Mouse (Mus musculus) kidney, embryonic 14.5 days (tissue): Measurements from ENCODE around the gene Ube2s. TPM values are rescaled to one million over a fixed set of nuclear protein-coding genes. Genes with fewer than 3 reads are reported as not detected.
"Not testable (repeated sequence)": the region's sequence is repeated elsewhere in the genome, so short reads cannot be mapped to it uniquely, and the experiment has no call there.

Experiments used
- ATAC-seq: fragments of 200-750 bp; cut with Nextera tagmentation; 2 replicates; pipeline ENCODE4 v1.8.0; 2017; ENCODE audit warnings: moderate number of reproducible peaks, mild to moderate bottlenecking, moderate TSS enrichment, moderate library complexity; ENCODE audit not compliant: low FRiP score, low TSS enrichment
- H3K27ac ChIP-seq: fragments of 300-500 bp; sonication (generic); 2 replicates; pipeline ENCODE4 v1.5.1; 2014; ENCODE audit warnings: low read depth, mild to moderate bottlenecking, low read length, moderate library complexity, mixed read lengths
- H3K27me3 ChIP-seq: fragments of 300-500 bp; sonication (generic); 2 replicates; pipeline ENCODE4 v1.6.1; 2014; ENCODE audit warnings: mild to moderate bottlenecking, low read length; ENCODE audit not compliant: control insufficient read depth, insufficient read depth
- H3K36me3 ChIP-seq: fragments of 300-500 bp; sonication (generic); 2 replicates; pipeline ENCODE4 v1.6.1; 2014; ENCODE audit warnings: low read length, mixed read lengths; ENCODE audit not compliant: control insufficient read depth, insufficient read depth
- H3K4me1 ChIP-seq: fragments of 300-500 bp; sonication (generic); 2 replicates; pipeline ENCODE4 v1.6.1; 2014; ENCODE audit warnings: low read length, mixed read lengths; ENCODE audit not compliant: control insufficient read depth, insufficient read depth
- H3K4me2 ChIP-seq: fragments of 300-500 bp; sonication (generic); replicated peaks from 2 replicates; pipeline ENCODE4 v1.6.1; 2014; ENCODE audit warnings: low read depth, mild to moderate bottlenecking, low read length
- H3K4me3 ChIP-seq: fragments of 300-500 bp; sonication (generic); 2 replicates; pipeline ENCODE4 v1.5.1; 2014; ENCODE audit warnings: mild to moderate bottlenecking, low read length
- H3K9ac ChIP-seq: fragments of 300-500 bp; sonication (generic); 2 replicates; pipeline ENCODE4 v1.6.1; 2014; ENCODE audit warnings: low read depth, mild to moderate bottlenecking, low read length, moderate library complexity
- H3K9me3 ChIP-seq: fragments of 300-500 bp; sonication (generic); 2 replicates; pipeline ENCODE4 v1.6.1; 2016; ENCODE audit warnings: low read length; ENCODE audit not compliant: control insufficient read depth
- WGBS: fragments of 180-500 bp; shearing (Covaris S2); extraction: QIAGEN DNeasy Blood & Tissue Kit; methylation state at CpG from one replicate; pipeline ENCODE4 v1.1.7; 2014; 5-methylcytosine and 5-hydroxymethylcytosine counted together
- polyA plus RNA-seq: library from polyadenylated mRNA; unstranded; fragments of >200 nt; fragmentation: Nextera tagmentation; extraction: Ambion mirVana; gene quantifications from 2 replicates; pipeline ENCODE4 v1.2.1, GENCODE M21; 2014

The Ube2s gene
- polyA plus RNA-seq, 1 experiment from 2014 or later: 465 TPM

DNA sequence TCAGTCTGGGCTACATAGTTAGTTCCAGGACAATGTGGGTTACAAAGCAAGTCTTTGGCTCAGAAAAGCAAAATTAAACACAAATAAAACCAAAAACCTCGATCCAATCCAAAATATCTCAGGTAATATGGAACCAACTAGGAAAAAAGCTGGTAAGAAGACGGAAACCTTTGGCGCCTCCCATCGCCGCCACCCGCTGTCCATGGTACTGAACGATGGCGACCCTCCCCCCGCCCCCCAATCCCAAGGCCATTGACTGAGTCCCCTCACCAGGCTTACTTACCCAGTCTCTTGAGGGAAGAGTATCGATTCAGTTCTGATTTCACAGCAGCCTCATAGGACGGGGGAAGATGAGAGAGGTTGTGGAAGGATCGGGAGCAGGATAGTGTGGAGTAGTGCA is 18.1 kb upstream of the Ube2s start:
- 7% methylated on average over 12 of the region's 12 CpGs for WGBS
- Histone ChIP-seq H3K4me2 (no peak overlapping the region), H3K9me3 (no peaks in the 10 kb centered on the region), H3K27ac (no peak overlapping the region), H3K4me3 (no peak overlapping the region), H3K36me3 (no peaks in the 10 kb centered on the region), H3K4me1 (no peaks in the 10 kb centered on the region), H3K9ac (no peak overlapping the region), H3K27me3 (peaks cover 24% of the 10 kb centered on the region)
- ATAC-seq: no peak

DNA sequence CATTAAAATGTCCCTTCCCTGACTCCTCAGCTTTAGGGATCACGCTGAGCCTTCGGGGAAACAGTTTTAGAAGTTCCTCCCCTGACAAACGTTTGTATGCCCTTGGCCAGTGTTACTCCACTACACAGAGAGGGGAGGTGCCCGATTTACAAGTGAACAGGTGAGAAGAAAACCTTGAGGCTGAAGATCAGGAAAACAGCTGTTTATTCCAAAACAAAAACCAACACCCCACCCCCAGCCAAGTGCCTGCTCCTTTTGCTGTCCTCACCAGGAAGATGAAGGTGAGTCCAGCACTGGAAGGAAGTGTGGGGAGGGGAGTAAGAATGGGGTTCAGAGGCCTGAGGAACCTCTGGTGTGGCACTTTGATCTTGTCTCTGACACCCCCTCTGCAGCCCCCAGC is 13.0 kb upstream of the Ube2s start:
- Histone ChIP-seq H3K27me3 (peaks cover 4% of the 10 kb centered on the region; the same call in 1 of the 2 replicates), H3K36me3 (no peaks in the 10 kb centered on the region), H3K9ac (no peak overlapping the region), H3K9me3 (no peaks in the 10 kb centered on the region), H3K4me3 (no peak overlapping the region), H3K27ac (no peak overlapping the region), H3K4me2 (no peak overlapping the region), H3K4me1 (no peaks in the 10 kb centered on the region)
- no peak for ATAC-seq
- 46% methylated on average over 4 of the region's 4 CpGs for WGBS

DNA sequence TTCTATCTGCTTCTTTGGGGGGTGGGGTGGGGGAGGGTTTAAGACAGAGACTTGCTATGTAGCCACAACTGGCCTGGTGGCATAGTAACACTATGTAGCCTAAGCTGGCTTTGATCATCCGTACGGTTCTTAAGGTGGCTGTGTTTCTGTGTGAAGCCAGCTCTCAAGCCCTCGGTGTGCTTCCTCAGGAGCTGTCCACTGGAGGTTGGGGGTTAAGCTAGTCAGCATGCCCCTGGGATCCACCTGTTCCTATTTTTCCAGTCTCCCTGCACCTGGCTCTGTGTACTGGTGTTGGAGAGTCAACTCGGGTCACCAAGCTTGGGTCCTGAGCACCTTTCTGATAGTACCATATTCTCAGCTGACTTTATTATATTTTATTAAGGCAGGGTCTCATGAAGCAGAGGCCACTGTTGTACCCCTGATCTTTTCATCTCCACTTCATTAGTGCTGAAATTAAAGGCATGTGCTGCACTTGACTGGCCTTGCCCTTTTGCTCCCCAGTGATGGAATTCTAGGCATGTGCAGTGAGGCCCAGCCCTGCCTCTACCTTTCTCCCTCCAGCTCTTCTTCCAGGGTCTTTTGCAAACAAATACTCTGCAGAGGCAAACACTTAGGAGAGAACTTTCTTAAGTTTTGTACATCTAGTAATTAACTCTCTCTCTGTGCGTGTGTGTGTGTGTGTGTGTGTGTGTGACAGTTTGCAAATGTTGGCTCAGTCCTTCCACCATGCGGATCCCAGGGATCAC is 9.9 kb upstream of the Ube2s start:
- 58% methylated on average over 6 of the region's 6 CpGs for WGBS
- Histone ChIP-seq H3K9me3 (no peaks in the 10 kb centered on the region), H3K27me3 (no peaks in the 10 kb centered on the region), H3K4me1 (no peaks in the 10 kb centered on the region), H3K9ac (no peak overlapping the region), H3K4me2 (no peak overlapping the region), H3K36me3 (no peaks in the 10 kb centered on the region), H3K4me3 (no peak overlapping the region), H3K27ac (peak overlapping the region; percentile 62)
- ATAC-seq: no peak

DNA sequence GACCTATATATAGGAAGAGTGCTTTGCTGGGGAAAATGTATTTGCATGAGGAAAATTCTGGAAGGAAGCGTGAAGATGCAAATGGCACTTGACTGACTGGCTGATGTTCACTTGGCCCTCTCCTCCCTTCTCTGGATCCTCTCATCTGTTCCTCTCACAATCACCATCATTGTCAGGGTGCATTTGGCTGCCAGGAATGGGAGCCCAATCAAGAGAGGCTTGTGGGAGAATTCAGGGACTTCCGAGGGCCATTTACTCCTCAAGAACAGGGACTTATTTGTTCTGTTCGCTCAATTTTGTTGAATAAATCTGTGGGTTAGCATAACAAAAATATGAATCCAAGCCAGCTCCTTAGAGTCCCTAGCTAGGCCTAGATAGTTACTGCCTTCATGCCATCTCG is 9.3 kb upstream of the Ube2s start:
- Histone ChIP-seq H3K4me3 (no peak overlapping the region), H3K4me1 (no peaks in the 10 kb centered on the region), H3K9me3 (no peaks in the 10 kb centered on the region), H3K9ac (no peak overlapping the region), H3K4me2 (no peak overlapping the region), H3K27me3 (no peaks in the 10 kb centered on the region), H3K27ac (0 out of 2 replicates have a peak overlapping the region, but pooled peaks have one; percentile 42), H3K36me3 (no peaks in the 10 kb centered on the region)
- no peak for ATAC-seq
- 78% methylated on average over 4 of the region's 4 CpGs for WGBS

DNA sequence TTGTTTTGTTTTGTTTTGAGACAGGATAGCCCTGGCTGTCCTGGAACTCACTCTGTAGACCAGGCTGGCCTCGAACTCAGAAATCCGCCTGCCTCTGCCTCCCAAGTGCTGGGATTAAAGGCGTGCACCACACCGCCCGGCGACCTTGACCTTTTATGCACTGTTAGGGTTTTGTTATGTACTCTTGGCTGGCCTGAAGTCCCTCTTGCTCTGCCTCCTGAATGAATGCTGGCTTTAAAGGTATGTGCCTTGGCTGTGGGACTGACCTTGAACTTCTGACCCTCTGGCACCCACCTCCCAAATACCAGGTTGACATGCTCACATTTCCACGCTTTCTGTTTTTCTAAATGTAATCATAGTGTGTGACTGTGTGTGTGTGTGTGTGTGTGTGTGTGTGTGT is 8.5 kb upstream of the Ube2s start:
- not testable (repeated sequence) for H3K27ac ChIP-seq, H3K9ac ChIP-seq, H3K27me3 ChIP-seq, H3K36me3 ChIP-seq, ATAC-seq, H3K4me1 ChIP-seq, H3K9me3 ChIP-seq, H3K4me3 ChIP-seq, H3K4me2 ChIP-seq
- WGBS: 89% methylated on average over 7 of the region's 7 CpGs

DNA sequence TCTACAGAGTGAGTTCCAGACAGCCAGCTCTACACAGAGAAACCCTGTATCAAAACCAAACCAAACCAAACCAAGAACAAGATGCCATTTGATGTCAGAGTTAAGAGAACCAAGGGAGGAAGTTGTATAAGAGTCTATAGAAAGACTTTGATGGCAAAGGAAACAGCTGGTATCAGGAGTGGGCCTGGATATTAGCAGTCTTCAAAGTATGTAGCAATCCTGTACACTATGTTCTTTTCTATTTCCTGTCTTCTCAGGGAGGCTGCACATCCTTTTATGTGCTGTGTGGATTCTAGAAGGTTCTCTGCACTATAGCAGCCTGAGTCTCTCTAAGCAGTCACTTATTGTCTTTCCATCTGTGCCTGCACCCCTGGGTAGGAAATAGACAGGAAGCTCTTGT is 4.2 kb upstream of the Ube2s start:
- no peaks in the 10 kb centered on the region for H3K36me3 ChIP-seq
- H3K9me3 ChIP-seq: no peaks in the 10 kb centered on the region

DNA sequence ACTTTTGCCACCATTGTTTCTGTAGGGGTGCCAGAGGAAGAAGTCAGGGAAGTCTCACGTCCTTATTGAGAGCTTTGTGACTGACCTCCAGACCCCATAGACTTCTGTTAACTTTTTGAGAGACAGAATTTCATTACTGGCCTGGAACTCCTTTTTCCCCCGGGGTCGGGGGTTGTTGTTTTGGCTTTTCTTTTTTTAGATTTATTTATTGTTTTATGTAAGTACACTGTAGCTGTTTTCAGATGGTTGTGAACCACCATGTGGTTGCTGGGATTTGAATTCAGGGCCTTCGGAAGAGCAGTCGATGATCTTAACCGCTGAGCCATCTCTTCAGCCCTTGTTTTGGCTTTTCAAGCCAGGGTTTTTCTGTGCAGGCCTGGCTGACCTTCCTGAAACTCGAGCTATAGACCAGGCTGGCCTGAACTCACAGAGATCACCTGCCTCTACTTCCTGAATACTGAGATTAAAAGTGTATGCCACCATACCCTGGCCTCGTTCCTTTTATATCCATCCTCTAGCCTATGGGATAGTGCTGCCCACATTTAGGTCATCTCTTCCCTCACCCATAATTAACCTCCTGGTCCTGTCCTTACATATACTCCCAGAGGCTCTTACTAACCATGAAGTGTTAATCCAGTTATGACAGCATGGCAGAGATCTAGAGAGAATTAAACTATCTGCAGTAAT is 858 bp upstream of the Ube2s start:
- Histone ChIP-seq H3K27me3 (no peaks in the 10 kb centered on the region), H3K4me3 (peak overlapping the region; percentile 99), H3K9me3 (no peaks in the 10 kb centered on the region), H3K4me2 (peak overlapping the region; percentile 51), H3K36me3 (peaks cover 23% of the 10 kb centered on the region), H3K9ac (peak overlapping the region; percentile 48), H3K27ac (peak overlapping the region; percentile 82; the same call in 1 of the 2 replicates), H3K4me1 (peaks cover 14% of the 10 kb centered on the region)
- no peak for ATAC-seq
- WGBS: 30% methylated on average over 8 of the region's 8 CpGs

More for the DNA sequence above, 4.2 kb upstream of the Ube2s start:
- Histone ChIP-seq H3K4me1 (no peaks in the 10 kb centered on the region), H3K9ac (no peak overlapping the region), H3K27ac (no peak overlapping the region), H3K4me3 (no peak overlapping the region), H3K27me3 (no peaks in the 10 kb centered on the region), H3K4me2 (no peak overlapping the region)
- no peak for ATAC-seq

DNA sequence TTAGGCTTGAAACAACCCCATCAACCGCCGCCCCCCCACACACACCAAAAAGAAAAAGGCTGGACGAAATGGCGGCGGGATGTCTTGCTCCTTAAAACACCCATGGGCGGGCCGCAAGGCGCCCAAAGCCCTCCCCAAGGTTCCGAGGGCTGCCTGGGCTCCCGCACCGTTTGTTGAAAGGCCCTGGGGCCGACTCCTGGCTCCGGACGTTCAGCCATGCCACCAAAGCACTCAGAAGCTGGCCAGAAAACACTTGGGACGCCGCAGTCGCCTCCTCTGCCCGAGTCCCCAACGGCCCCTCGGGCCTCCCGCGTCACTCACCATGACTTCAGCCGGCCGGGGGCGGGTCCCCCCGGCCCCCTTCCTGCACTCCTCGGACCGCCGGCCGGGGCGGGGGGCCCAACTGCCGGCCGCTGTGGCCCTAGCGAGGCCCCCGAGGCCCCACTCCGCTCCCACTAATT is 518 bp downstream of the Ube2s start:
- peak overlapping the region; percentile 93 for H3K27ac ChIP-seq
- H3K4me1 ChIP-seq: peaks cover 14% of the 10 kb centered on the region
- peak; percentile 33; the same call in 1 of the 2 replicates for ATAC-seq
- peak overlapping the region; percentile 98 for H3K9ac ChIP-seq
- no peaks in the 10 kb centered on the region for H3K27me3 ChIP-seq
- H3K4me3 ChIP-seq: peak overlapping the region; percentile 99
- H3K36me3 ChIP-seq: peaks cover 33% of the 10 kb centered on the region
- under 1% methylated on average over 26 of the region's 36 CpGs for WGBS
- peak overlapping the region; percentile 57 for H3K4me2 ChIP-seq
- H3K9me3 ChIP-seq: no peaks in the 10 kb centered on the region

DNA sequence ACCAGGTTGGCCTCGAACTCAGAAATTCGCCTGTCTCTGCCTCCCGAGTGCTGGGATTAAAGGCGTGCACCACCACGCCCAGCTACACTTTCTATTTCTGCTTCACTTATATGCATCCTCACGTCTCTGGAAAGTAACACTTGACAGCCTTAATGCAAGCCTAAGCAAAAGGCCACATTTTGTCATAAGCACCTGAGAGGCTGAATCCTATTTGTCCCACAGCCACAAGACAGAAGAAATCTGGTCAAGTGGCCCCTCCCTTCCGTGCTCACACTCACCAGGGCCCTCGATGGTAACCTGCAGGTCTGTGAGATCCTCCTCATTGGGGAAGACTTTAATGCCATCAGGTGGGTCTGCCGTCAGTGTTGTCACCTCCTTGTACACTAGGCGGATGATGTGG is 1.3 kb downstream of the Ube2s start:
- peaks cover 41% of the 10 kb centered on the region for H3K36me3 ChIP-seq
- peaks cover 14% of the 10 kb centered on the region for H3K4me1 ChIP-seq
- not testable (repeated sequence) for H3K9me3 ChIP-seq, H3K27ac ChIP-seq, ATAC-seq, H3K27me3 ChIP-seq
- peak overlapping the region; percentile 98 for H3K9ac ChIP-seq
- peak overlapping the region; percentile 57 for H3K4me2 ChIP-seq
- peak overlapping the region; percentile 99 for H3K4me3 ChIP-seq
- 37% methylated on average over 10 of the region's 10 CpGs for WGBS
